ENCODE assay signal across 23 mouse cellular contexts in genomic region chr11:72997529-72998326, GRCm38 (mm10). TPM values are rescaled to one million over a fixed set of nuclear protein-coding genes. Genes with fewer than 3 reads are reported as not detected.
DNase-seq lines count a peak whose midpoint lies in the region; ATAC-seq and TF ChIP-seq lines count a peak whose summit lies in the region.
"Had no signal": no experiment of that assay in that cellular context is flagged by ENCODE, and none has a peak within 500 bp of the region (broad histone marks: within the 10 kb centered on the region; RNA-seq: fewer than 3 reads in every experiment).

No protein-coding gene starts in this region.

- no peak for TF ChIP-seq EP300 in CH12.LX (IDR thresholded peaks at IDR 0.05; ENCODE audit: low read length)

- H3K79me2 ChIP-seq in CH12.LX (replicated peaks; ENCODE audit: control insufficient read depth, extremely low read depth, insufficient read depth, poor library complexity, severe bottlenecking), result no peaks in the 10 kb centered on the region

- no peak for TF ChIP-seq CTCF in kidney, postnatal 0 days (IDR thresholded peaks at IDR 0.05; ENCODE audit: low read depth)
- TF ChIP-seq CTCF in CH12.LX (conservative IDR thresholded peaks at IDR 0.05 in 1 of 2, IDR thresholded peaks at IDR 0.05 in 1 of 2; ENCODE audit: low read depth in 2 of 2, low read length in 2 of 2), result no peak
- no peak for TF ChIP-seq CTCF in left cerebral cortex, adult 2 months (IDR thresholded peaks at IDR 0.05)

- H3K9ac ChIP-seq in kidney, postnatal 0 days (ENCODE audit: low read depth, low read length), result no peak overlapping the region
- H3K9ac ChIP-seq in CH12.LX (ENCODE audit: insufficient read depth, low read depth), result no peak overlapping the region
- H3K9ac ChIP-seq: forebrain, embryonic 12.5 days; heart, embryonic 13.5 days; hindbrain, embryonic 15.5 days; liver, embryonic 14.5 days had no signal

- dilution Hi-C loops in CH12.LX (cut with MboI; ENCODE audit: extremely low pct_ligation_motif_present, extremely low pct_unique_long_range_greater_than_20kb, low sequenced_read_pairs), result no loop called here

- H3K4me1 ChIP-seq in kidney, postnatal 0 days (replicated peaks; ENCODE audit: insufficient read depth, low read length), result peaks cover 16% of the 10 kb centered on the region
- peaks cover 30 to 51% of the 10 kb centered on the region in 2 experiments for H3K4me1 ChIP-seq in CH12.LX (ENCODE audit: control insufficient read depth in 1 of 2, insufficient read depth in 2 of 2)
- H3K4me1 ChIP-seq: forebrain, embryonic 12.5 days; hindbrain, embryonic 15.5 days had no signal

- DNase-seq in kidney, postnatal 0 days (ENCODE audit: low spot score), result no peak
- no peak for DNase-seq in kidney, adult 11 months
- DNase-seq in CH12.LX (ENCODE audit: extremely low read depth), result no peak
- DNase-seq in MEL-GATA-1-ER (ENCODE audit: extremely low read depth, low read depth), result peak; percentile 54
- DNase-seq in right cerebral cortex, adult 18-20 months, result no peak
- no peak for DNase-seq in left cerebral cortex, adult 2 months (ENCODE audit: extremely low spot score in 1 of 2, low spot score in 2 of 2)
- DNase-seq: adrenal gland, adult 8-10 months; cerebellum, adult 9-11 months; gastrocnemius, adult 2 months; heart, adult 18-20 months; heart, postnatal 36 days; kidney, postnatal 36 days; layer of hippocampus, adult 9-11 months; retina, postnatal 1 day; thymus, postnatal 36 days had no signal

- no peaks in the 10 kb centered on the region for H3K9me3 ChIP-seq in kidney, postnatal 0 days (replicated peaks; ENCODE audit: low read length)
- no peaks in the 10 kb centered on the region for H3K9me3 ChIP-seq in CH12.LX (replicated peaks; ENCODE audit: low read length)
- H3K9me3 ChIP-seq: embryonic facial prominence, embryonic 10.5 days; forebrain, embryonic 12.5 days; heart, embryonic 13.5 days; hindbrain, embryonic 15.5 days had no signal

- in situ Hi-C loops in CH12.LX (cut with MboI; ENCODE audit: low pct_ligation_motif_present, low pct_unique_long_range_greater_than_20kb, low sequenced_read_pairs), result no loop called here

- H3K36me3 ChIP-seq in kidney, postnatal 0 days (ENCODE audit: insufficient read depth, low read length), result no peaks in the 10 kb centered on the region
- H3K36me3 ChIP-seq in CH12.LX (replicated peaks in 1 of 2; ENCODE audit: control insufficient read depth in 1 of 2, insufficient read depth in 1 of 2, low read length in 1 of 2), result peaks cover 16 to 40% of the 10 kb centered on the region in 2 experiments
- H3K36me3 ChIP-seq: embryonic facial prominence, embryonic 10.5 days; forebrain, embryonic 12.5 days; heart, embryonic 13.5 days; hindbrain, embryonic 15.5 days had no signal

- no peak for TF ChIP-seq POLR2A in CH12.LX (IDR thresholded peaks at IDR 0.05; ENCODE audit: low read depth, low read length)

- H3K27me3 ChIP-seq in kidney, postnatal 0 days (ENCODE audit: insufficient read depth, low read length), result no peaks in the 10 kb centered on the region
- H3K27me3 ChIP-seq in CH12.LX (replicated peaks), result no peaks in the 10 kb centered on the region
- H3K27me3 ChIP-seq: forebrain, embryonic 12.5 days; hindbrain, embryonic 15.5 days had no signal

- no peak for TF ChIP-seq RAD21 in CH12.LX (IDR thresholded peaks at IDR 0.05; ENCODE audit: low read depth, low read length)

- H3K27ac ChIP-seq in kidney, postnatal 0 days, result no peak overlapping the region
- H3K27ac ChIP-seq in CH12.LX (ENCODE audit: insufficient read depth, low read depth), result peak overlapping the region; percentile 2; the same call in 1 of the 2 replicates
- H3K27ac ChIP-seq in left cerebral cortex, adult 2 months, result no peak overlapping the region
- H3K27ac ChIP-seq: embryonic facial prominence, embryonic 10.5 days; forebrain, embryonic 12.5 days; gastrocnemius, adult 2 months; heart, embryonic 13.5 days; hindbrain, embryonic 15.5 days; liver, embryonic 14.5 days had no signal

- intact Hi-C loops in left cerebral cortex, adult 2 months (cut with DNase I), result no loop called here

- ATAC-seq in kidney, postnatal 0 days (replicated peaks; ENCODE audit: low FRiP score, low read depth), result 0 out of 2 replicates have a peak, but pooled peaks have one; percentile 9
- ATAC-seq in granulocyte monocyte progenitor cell, adult 5-6 weeks (replicated peaks; ENCODE audit: poor library complexity, severe bottlenecking), result 0 out of 2 replicates have a peak, but pooled peaks have one; percentile 8
- no peak for ATAC-seq in activated CD4-positive, CD25-positive, alpha-beta regulatory T cell, adult 4 months
- ATAC-seq: intestine, postnatal 0 days had no signal

- no peak overlapping the region for H3K4me3 ChIP-seq in kidney, postnatal 0 days (replicated peaks; ENCODE audit: low read depth, low read length)
- H3K4me3 ChIP-seq in CH12.LX (replicated peaks in 1 of 3; ENCODE audit: low read depth in 2 of 3, low read length in 2 of 3, poor library complexity in 1 of 3), result no peak overlapping the region
- no peak overlapping the region for H3K4me3 ChIP-seq in left cerebral cortex, adult 2 months
- H3K4me3 ChIP-seq: embryonic facial prominence, embryonic 10.5 days; forebrain, embryonic 12.5 days; gastrocnemius, adult 2 months; heart, embryonic 13.5 days; hindbrain, embryonic 15.5 days had no signal

- no peak overlapping the region for H3K4me2 ChIP-seq in kidney, postnatal 0 days (ENCODE audit: low read length)
- no peak overlapping the region for H3K4me2 ChIP-seq in CH12.LX (ENCODE audit: insufficient read depth, low read depth, poor library complexity, severe bottlenecking)
- H3K4me2 ChIP-seq: forebrain, embryonic 12.5 days; heart, embryonic 13.5 days; hindbrain, embryonic 15.5 days had no signal

- WGBS in kidney, postnatal 0 days, result 67% methylated on average over 13 of the region's 13 CpGs

TF ChIP-seq in CH12.LX, 34 proteins besides CTCF, POLR2A, EP300 and RAD21:
- TF ChIP-seq TCF12 (IDR thresholded peaks at IDR 0.05; ENCODE audit: low read depth, low read length), result no peak
TF ChIP-seq in CH12.LX: peak in this region for 0.

RNA-seq across cellular contexts. Expression of gene P2rx1, which starts 1.2 kb away (rescaled TPM):
- polyA plus RNA-seq in kidney, postnatal 0 days (2015; fragmentation: Nextera tagmentation; extraction: Ambion mirVana), result 2.4 and 2.6 TPM in 2 replicates
- total RNA-seq in CH12.LX (2012; rRNA removed), result 12.3 and 21.5 TPM in 2 replicates
- total RNA-seq in CH12.LX (2014; rRNA removed), result 15.9 and 18.9 TPM in 2 replicates
- polyA plus RNA-seq in CH12.LX (2012; ENCODE audit: insufficient read length, low read depth), result 22.8 and 23.3 TPM in 2 replicates
- total RNA-seq in granulocyte monocyte progenitor cell, adult 5-6 weeks (2014; fragmentation: Nextera tagmentation), result 10.4 and 13.3 TPM in 2 replicates
- total RNA-seq in granulocyte monocyte progenitor cell, adult 5-6 weeks (2017), result 3.3 and 4.2 TPM in 2 replicates
- total RNA-seq in left cerebral cortex, adult 2 months (2021), result under 1 TPM; 0.20 to 0.40 TPM
- polyA plus RNA-seq in activated CD4-positive, CD25-positive, alpha-beta regulatory T cell, adult 4 months (2017; shearing (Covaris generic)), result under 1 TPM in 1 of 2 experiments, not detected in 1; 0.42 TPM

RNA-seq across cellular contexts. Expression of gene Camkk1, which starts 21.1 kb away (rescaled TPM):
- 4.3 and 5.4 TPM in 2 replicates for polyA plus RNA-seq in kidney, postnatal 0 days (2015; fragmentation: Nextera tagmentation; extraction: Ambion mirVana)
- 8.2 and 9.1 TPM in 2 replicates for total RNA-seq in CH12.LX (2012; rRNA removed)
- total RNA-seq in CH12.LX (2014; rRNA removed), result 5.1 and 6.8 TPM in 2 replicates
- 5.0 and 5.4 TPM in 2 replicates for polyA plus RNA-seq in CH12.LX (2012; ENCODE audit: insufficient read length, low read depth)
- 0.49 and 0.86 TPM in 2 replicates for total RNA-seq in granulocyte monocyte progenitor cell, adult 5-6 weeks (2014; fragmentation: Nextera tagmentation)
- 1.5 and 3.1 TPM in 2 replicates for total RNA-seq in granulocyte monocyte progenitor cell, adult 5-6 weeks (2017)
- 100 to 1,000 TPM; 118 to 126 TPM for total RNA-seq in left cerebral cortex, adult 2 months (2021)
- 1 to 10 TPM; 2.4 to 2.6 TPM for polyA plus RNA-seq in activated CD4-positive, CD25-positive, alpha-beta regulatory T cell, adult 4 months (2017; shearing (Covaris generic))

RNA-seq across cellular contexts. Expression of gene Atp2a3, which starts 36.8 kb away (rescaled TPM):
- polyA plus RNA-seq in kidney, postnatal 0 days (2015; fragmentation: Nextera tagmentation; extraction: Ambion mirVana), result 9.9 and 10.0 TPM in 2 replicates
- total RNA-seq in CH12.LX (2012; rRNA removed) (136 and 218 TPM in 2 replicates), CH12.LX (2014; rRNA removed) (44.1 and 61.4 TPM in 2 replicates)
- polyA plus RNA-seq in CH12.LX (2012; ENCODE audit: insufficient read length, low read depth), result 255 and 279 TPM in 2 replicates
- total RNA-seq in granulocyte monocyte progenitor cell, adult 5-6 weeks (2014; fragmentation: Nextera tagmentation), result 78.9 and 88.4 TPM in 2 replicates
- 65.9 and 73.9 TPM in 2 replicates for total RNA-seq in granulocyte monocyte progenitor cell, adult 5-6 weeks (2017)
- total RNA-seq in left cerebral cortex, adult 2 months (2021), result 1 to 10 TPM; 6.9 to 7.0 TPM
- 10 to 100 TPM; 66.1 to 93.0 TPM for polyA plus RNA-seq in activated CD4-positive, CD25-positive, alpha-beta regulatory T cell, adult 4 months (2017; shearing (Covaris generic))

RNA-seq across cellular contexts. Expression of gene Ncbp3, which starts 49.9 kb away (rescaled TPM):
- polyA plus RNA-seq in kidney, postnatal 0 days (2015; fragmentation: Nextera tagmentation; extraction: Ambion mirVana), result 6.2 and 6.6 TPM in 2 replicates
- 12.1 and 13.0 TPM in 2 replicates for total RNA-seq in CH12.LX (2012; rRNA removed)
- 11.9 and 12.1 TPM in 2 replicates for total RNA-seq in CH12.LX (2014; rRNA removed)
- polyA plus RNA-seq in CH12.LX (2012; ENCODE audit: insufficient read length, low read depth), result 13.9 and 15.0 TPM in 2 replicates
- total RNA-seq in granulocyte monocyte progenitor cell, adult 5-6 weeks (2014; fragmentation: Nextera tagmentation), result 10.1 and 13.2 TPM in 2 replicates
- total RNA-seq in granulocyte monocyte progenitor cell, adult 5-6 weeks (2017), result 12.6 and 15.6 TPM in 2 replicates
- total RNA-seq in left cerebral cortex, adult 2 months (2021), result 10 to 100 TPM; 10.3 to 10.7 TPM
- 10 to 100 TPM; 14.3 to 16.8 TPM for polyA plus RNA-seq in activated CD4-positive, CD25-positive, alpha-beta regulatory T cell, adult 4 months (2017; shearing (Covaris generic))

Comparison
In these comparisons a context has a peak if more than half of its experiments do, and no peak if none do; other contexts are left out.
1. RNA of gene Camkk1, which starts 21.1 kb away (total RNA-seq): 118 to 126 TPM in left cerebral cortex, adult 2 months; 5.1 to 9.1 TPM in CH12.LX and 0.49 to 3.1 TPM in granulocyte monocyte progenitor cell, adult 5-6 weeks; every median in the first group is over 10 times any median in the second.
2. RNA of gene Atp2a3, which starts 36.8 kb away (total RNA-seq): 44.1 to 218 TPM in CH12.LX and 65.9 to 88.4 TPM in granulocyte monocyte progenitor cell, adult 5-6 weeks; 6.9 to 7.0 TPM in left cerebral cortex, adult 2 months; every median in the first group is over 4 times any median in the second.